Mouse (Mus musculus) adipocyte (in vitro differentiated cells): ENCODE measurements around the gene Tent5a.

Experiments
- DNase-seq: peaks from one replicate; pipeline ENCODE4 v3.0.0-alpha.2; 2016; ENCODE audit warnings: low spot score

Tent5a gene

GRCm38 (mm10) chr9:85327242-85328211, at the start of gene Tent5a:
TSS of gene Tent5a (minus strand) at chr9:85327348.
- DNase-seq = peak; percentile 56

GRCm38 (mm10) chr9:85376643-85377307, 49.6 kb upstream of the Tent5a start:
- no peak for DNase-seq

GRCm38 (mm10) chr9:85375152-85375551, 48.0 kb upstream of the Tent5a start:
- DNase-seq = no peak

GRCm38 (mm10) chr9:85372034-85372433, 44.9 kb upstream of the Tent5a start:
- no peak for DNase-seq

GRCm38 (mm10) chr9:85369512-85369911, 42.4 kb upstream of the Tent5a start:
- no peak for DNase-seq

GRCm38 (mm10) chr9:85357154-85357860, 30.2 kb upstream of the Tent5a start:
- DNase-seq = peak; percentile 59

GRCm38 (mm10) chr9:85355559-85355958, 28.4 kb upstream of the Tent5a start:
- DNase-seq = no peak

- peak; percentile 62 for DNase-seq
These were observed 20.8 kb upstream of the Tent5a start for GRCm38 (mm10) chr9:85347823-85348523.

GRCm38 (mm10) chr9:85342892-85343785, 16.0 kb upstream of the Tent5a start:
- peak; percentile 42 for DNase-seq

- no peak for DNase-seq
These were observed 13.2 kb upstream of the Tent5a start for GRCm38 (mm10) chr9:85340303-85340702.

GRCm38 (mm10) chr9:85336046-85336445, 8.9 kb upstream of the Tent5a start:
- no peak for DNase-seq

GRCm38 (mm10) chr9:85331521-85331920, 4.4 kb upstream of the Tent5a start:
- DNase-seq = no peak

GRCm38 (mm10) chr9:85328259-85328658, 1.1 kb upstream of the Tent5a start:
- peak; percentile 79 for DNase-seq

GRCm38 (mm10) chr9:85326292-85327241, 581 bp downstream of the Tent5a start:
- DNase-seq = no peak

GRCm38 (mm10) chr9:85325201-85325868, 1.8 kb downstream of the Tent5a start:
- no peak for DNase-seq

GRCm38 (mm10) chr9:85324158-85324875, 2.8 kb downstream of the Tent5a start:
- no peak for DNase-seq

- DNase-seq = no peak
These were observed 6.8 kb downstream of the Tent5a start for GRCm38 (mm10) chr9:85320167-85320951.

GRCm38 (mm10) chr9:85316122-85316521, 11.0 kb downstream of the Tent5a start:
- no peak for DNase-seq
